Mouse (Mus musculus) NIH3T3 (cell line): Measurements from ENCODE around the gene Zfp119b.
A peak's percentile ranks its signal among the peaks of the same experiment; 100 is the strongest.

ENCODE experiments used
- DNase-seq: peaks from one replicate; pipeline ENCODE4 v3.0.0-alpha.2; 2012; ENCODE audit warnings: low read depth

The Zfp119b gene

GRCm38 (mm10) chr17:55949400-55949799 lies at the start of gene Zfp119b:
Gene Zfp119b, minus strand, starts transcription at chr17:55949500.
- DNase-seq: no peak

- peak; percentile 28 for DNase-seq
Observed at GRCm38 (mm10) chr17:55996007-55996406, 46.7 kb upstream of the Zfp119b start.

- no peak for DNase-seq
Observed at GRCm38 (mm10) chr17:55990278-55990898, 41.1 kb upstream of the Zfp119b start.

- no peak for DNase-seq
Observed at GRCm38 (mm10) chr17:55986030-55986961, 37.0 kb upstream of the Zfp119b start, which contains the start of gene Fsd1. Gene Fsd1, plus strand, starts transcription at chr17:55986509.

- no peak for DNase-seq
Observed at GRCm38 (mm10) chr17:55977301-55977700, 28.0 kb upstream of the Zfp119b start.

- DNase-seq: peak; percentile 88
Observed at GRCm38 (mm10) chr17:55976255-55976862, 27.1 kb upstream of the Zfp119b start.

GRCm38 (mm10) chr17:55971453-55971852 lies 22.2 kb upstream of the Zfp119b start:
- no peak for DNase-seq

GRCm38 (mm10) chr17:55969966-55970891 lies 20.9 kb upstream of the Zfp119b start, which contains the start of gene Shd:
Gene Shd, plus strand, starts transcription at chr17:55970467.
- no peak for DNase-seq

- no peak for DNase-seq
Observed at GRCm38 (mm10) chr17:55969560-55969959, 20.3 kb upstream of the Zfp119b start.

- no peak for DNase-seq
Observed at GRCm38 (mm10) chr17:55968210-55968609, 18.9 kb upstream of the Zfp119b start.

GRCm38 (mm10) chr17:55967186-55967585 lies 17.9 kb upstream of the Zfp119b start:
- DNase-seq: no peak

GRCm38 (mm10) chr17:55964996-55965395 lies 15.7 kb upstream of the Zfp119b start:
- DNase-seq: peak; percentile 29

- DNase-seq: no peak
Observed at GRCm38 (mm10) chr17:55964496-55964895, 15.2 kb upstream of the Zfp119b start.

- peak; percentile 31 for DNase-seq
Observed at GRCm38 (mm10) chr17:55963171-55963570, 13.9 kb upstream of the Zfp119b start.

- DNase-seq: no peak
Observed at GRCm38 (mm10) chr17:55961631-55962030, 12.3 kb upstream of the Zfp119b start.

- DNase-seq: no peak
Observed at GRCm38 (mm10) chr17:55960791-55961190, 11.5 kb upstream of the Zfp119b start.

- no peak for DNase-seq
Observed at GRCm38 (mm10) chr17:55959946-55960740, 10.8 kb upstream of the Zfp119b start.

- peak; percentile 97 for DNase-seq
Observed at GRCm38 (mm10) chr17:55958918-55959728, 9.8 kb upstream of the Zfp119b start, which contains the start of gene Yju2. Gene Yju2, plus strand, starts transcription at chr17:55959099.

GRCm38 (mm10) chr17:55958584-55958886 lies 9.2 kb upstream of the Zfp119b start:
- DNase-seq: no peak
